Mouse (Mus musculus) myocyte (in vitro differentiated cells): ENCODE data around the gene Gsto1. TPM values are rescaled to one million over a fixed set of nuclear protein-coding genes. Genes with fewer than 3 reads are reported as not detected.

Experiments
- H3K27me3 ChIP-seq: one replicate; pipeline ENCODE4 v1.6.1; 2011; ENCODE audit not compliant: control insufficient read depth, insufficient read depth, insufficient read length
- H3K36me3 ChIP-seq: one replicate; pipeline ENCODE4 v1.6.1; 2011; ENCODE audit not compliant: control insufficient read depth, insufficient read depth
- H3K4me2 ChIP-seq: one replicate; pipeline ENCODE4 v1.6.1; 2011; ENCODE audit warnings: low read depth, control low read depth
- H3K4me3 ChIP-seq: one replicate; pipeline ENCODE4 v1.5.1; 2011; ENCODE audit warnings: mild to moderate bottlenecking, control low read depth, moderate library complexity
- H3K79me2 ChIP-seq: one replicate; pipeline ENCODE4 v1.6.1; 2011; ENCODE audit not compliant: control insufficient read depth, insufficient read depth
- H3ac ChIP-seq: one replicate; pipeline ENCODE4 v1.6.1; 2011; ENCODE audit not compliant: control insufficient read depth, insufficient read length
- CEBPB ChIP-seq: IDR thresholded peaks from 2 replicates; pipeline ENCODE4 v1.6.1; 2011; ENCODE audit warnings: mild to moderate bottlenecking, moderate library complexity; ENCODE audit not compliant: poor library complexity, insufficient read depth, severe bottlenecking
- E2F4 ChIP-seq: IDR thresholded peaks from one replicate; pipeline ENCODE4 v1.6.1; 2011; ENCODE audit warnings: mild to moderate bottlenecking, control low read depth, moderate library complexity; ENCODE audit not compliant: insufficient read depth
- MAX ChIP-seq: IDR thresholded peaks from one replicate; pipeline ENCODE4 v1.6.1; 2011; ENCODE audit warnings: low read depth, mild to moderate bottlenecking, control low read depth
- MYOD1 ChIP-seq, 3 experiments: IDR thresholded peaks; one replicate each; pipeline ENCODE4 v1.6.1; 2011; ENCODE audit warnings: control low read depth in 2 of 3, low read depth in 2 of 3, mild to moderate bottlenecking in 2 of 3, moderate library complexity in 1 of 3; ENCODE audit not compliant: insufficient read length in 2 of 3, control insufficient read depth in 1 of 3
- MYOG ChIP-seq, 3 experiments: IDR thresholded peaks; one replicate each; pipeline ENCODE4 v1.6.1; 2011; ENCODE audit warnings: control low read depth in 2 of 3, low read depth in 2 of 3, mild to moderate bottlenecking in 2 of 3; ENCODE audit not compliant: insufficient read length in 2 of 3, control insufficient read depth in 1 of 3, insufficient read depth in 1 of 3
- POLR2A ChIP-seq: IDR thresholded peaks from one replicate; pipeline ENCODE4 v1.6.1; 2011; ENCODE audit warnings: low read depth, mild to moderate bottlenecking, control low read depth, moderate library complexity; ENCODE audit not compliant: insufficient read length
- POLR2AphosphoS2 ChIP-seq: IDR thresholded peaks from one replicate; pipeline ENCODE4 v1.6.1; 2011; ENCODE audit warnings: low read depth, control low read depth; ENCODE audit not compliant: insufficient read length
- REST ChIP-seq: IDR thresholded peaks from one replicate; pipeline ENCODE4 v1.6.1; 2011; ENCODE audit warnings: mild to moderate bottlenecking, control low read depth, moderate library complexity; ENCODE audit not compliant: insufficient read depth, insufficient read length
- SRF ChIP-seq: IDR thresholded peaks from one replicate; pipeline ENCODE4 v1.6.1; 2011; ENCODE audit warnings: low read depth; ENCODE audit not compliant: control insufficient read depth, insufficient read length
- TCF12 ChIP-seq: IDR thresholded peaks from one replicate; pipeline ENCODE4 v1.6.1; 2011; ENCODE audit warnings: mild to moderate bottlenecking, control low read depth; ENCODE audit not compliant: poor library complexity, insufficient read depth, severe bottlenecking
- TCF3 ChIP-seq: IDR thresholded peaks from one replicate; pipeline ENCODE4 v1.6.1; 2011; ENCODE audit warnings: low read depth, control low read depth; ENCODE audit not compliant: insufficient read length
- USF1 ChIP-seq: IDR thresholded peaks from one replicate; pipeline ENCODE4 v1.6.1; 2011; ENCODE audit warnings: low read depth, mild to moderate bottlenecking, control low read depth, moderate library complexity
- polyA plus RNA-seq: library from polyadenylated mRNA; unstranded; fragments of >200 nt; fragmentation: generic; extraction: Trizol; gene quantifications from one replicate; pipeline ENCODE4 v1.2.1, GENCODE M21; 2012; ENCODE audit warnings: missing spikeins

Gene Gsto1
- polyA plus RNA-seq: 232 TPM

DNA sequence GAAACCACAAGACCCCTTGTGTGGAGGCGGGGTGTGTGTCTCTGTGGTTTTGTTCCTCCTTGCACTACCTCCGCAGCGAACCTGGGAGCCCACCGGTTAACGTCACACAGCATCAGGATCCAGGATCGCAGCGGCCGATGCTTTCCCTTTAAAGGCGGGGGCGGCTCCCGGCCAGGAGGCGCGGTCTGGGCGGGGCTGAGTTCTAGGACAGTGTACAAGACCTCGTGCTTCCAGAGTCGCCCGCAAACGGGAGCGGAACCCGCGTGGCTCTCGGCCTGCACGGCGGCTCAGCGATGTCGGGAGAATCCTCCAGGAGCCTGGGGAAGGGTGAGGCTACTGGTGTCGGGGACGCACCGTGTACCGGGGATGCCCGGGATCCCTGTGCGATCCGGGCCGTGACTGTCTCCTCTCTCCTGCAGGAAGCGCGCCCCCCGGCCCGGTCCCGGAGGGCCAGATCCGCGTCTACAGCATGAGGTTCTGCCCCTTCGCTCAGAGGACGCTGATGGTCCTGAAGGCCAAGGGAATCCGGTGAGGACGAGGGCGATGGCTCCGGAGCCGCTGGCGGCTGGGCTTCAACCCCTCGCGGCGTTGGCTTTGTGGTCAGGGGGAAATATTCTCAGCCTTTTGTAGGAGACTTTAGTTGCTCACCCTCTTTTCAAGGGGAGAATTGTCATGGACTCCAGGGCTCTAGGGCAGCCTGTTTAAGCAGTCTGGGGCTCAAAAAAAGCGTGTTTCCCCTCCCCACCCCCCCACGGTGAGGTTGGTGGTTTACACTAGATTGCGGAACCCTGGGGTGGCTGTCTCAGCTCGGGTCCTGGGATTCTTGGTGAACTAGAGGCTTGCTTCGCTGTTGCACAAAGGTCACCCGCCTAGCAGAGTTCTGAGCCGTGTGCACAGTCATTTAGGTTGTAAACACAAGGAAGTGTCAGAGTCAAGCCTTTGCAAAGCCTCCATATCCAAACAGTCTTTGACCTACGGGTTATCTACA lies at the start of gene Gsto1:
Gsto1 (plus strand) TSS at position 175 of the 988 bp plus-strand sequence.
- H3K79me2 ChIP-seq: peaks cover 16% of the 10 kb centered on the region
- H3K36me3 ChIP-seq: peaks cover 19% of the 10 kb centered on the region
- H3K27me3 ChIP-seq: no peaks in the 10 kb centered on the region
- H3ac ChIP-seq: peak within 1 kb of the TSS; percentile 29
- TF ChIP-seq CEBPB (0 out of 2 replicates have a peak, but pooled peaks have one; percentile 18), SRF (no peak), USF1 (no peak), MYOD1 (IDR thresholded peaks at IDR 0.05; ENCODE audit: control insufficient read depth in 1 of 3, insufficient read length in 2 of 3, low read depth in 2 of 3) (no peak), MYOG (IDR thresholded peaks at IDR 0.05; ENCODE audit: control insufficient read depth in 1 of 3, insufficient read depth in 1 of 3, insufficient read length in 2 of 3, low read depth in 2 of 3) (no peak), E2F4 (no peak), POLR2AphosphoS2 (peak; percentile 98), POLR2A (peak; percentile 98), MAX (no peak), TCF12 (no peak)
- H3K4me3 ChIP-seq: peak within 1 kb of the TSS; percentile 68
- H3K4me2 ChIP-seq: peak within 1 kb of the TSS; percentile 92

- H3K79me2 ChIP-seq: no peaks in the 10 kb centered on the region
- no peak overlapping the region for H3K4me3 ChIP-seq
- no peak overlapping the region for H3K4me2 ChIP-seq
- H3K27me3 ChIP-seq: no peaks in the 10 kb centered on the region
- no peak for TF ChIP-seq POLR2AphosphoS2
- no peak for TF ChIP-seq MYOG (IDR thresholded peaks at IDR 0.05; ENCODE audit: control insufficient read depth in 1 of 3, insufficient read depth in 1 of 3, insufficient read length in 2 of 3, low read depth in 2 of 3)
- TF ChIP-seq SRF: no peak
- no peak for TF ChIP-seq E2F4
- H3ac ChIP-seq: no peak overlapping the region
- no peaks in the 10 kb centered on the region for H3K36me3 ChIP-seq
These were observed 42.7 kb upstream of the Gsto1 start for GRCm38 (mm10) chr19:47812091-47812490.

GRCm38 (mm10) chr19:47814721-47815120 lies 40.0 kb upstream of the Gsto1 start:
- no peaks in the 10 kb centered on the region for H3K27me3 ChIP-seq
- no peaks in the 10 kb centered on the region for H3K36me3 ChIP-seq
- H3ac ChIP-seq: no peak overlapping the region
- no peak overlapping the region for H3K4me3 ChIP-seq
- no peak overlapping the region for H3K4me2 ChIP-seq
- H3K79me2 ChIP-seq: no peaks in the 10 kb centered on the region
- no peak for TF ChIP-seq CEBPB
- no peak for TF ChIP-seq E2F4
- no peak for TF ChIP-seq MYOD1 (IDR thresholded peaks at IDR 0.05; ENCODE audit: control insufficient read depth in 1 of 3, insufficient read length in 2 of 3, low read depth in 2 of 3)
- no peak for TF ChIP-seq POLR2A
- TF ChIP-seq REST: no peak
- TF ChIP-seq SRF: no peak
- no peak for TF ChIP-seq TCF3
- TF ChIP-seq TCF12: no peak
- no peak for TF ChIP-seq USF1
- no peak for TF ChIP-seq MYOG (IDR thresholded peaks at IDR 0.05; ENCODE audit: control insufficient read depth in 1 of 3, insufficient read depth in 1 of 3, insufficient read length in 2 of 3, low read depth in 2 of 3)
- no peak for TF ChIP-seq MAX
- no peak for TF ChIP-seq POLR2AphosphoS2

DNA sequence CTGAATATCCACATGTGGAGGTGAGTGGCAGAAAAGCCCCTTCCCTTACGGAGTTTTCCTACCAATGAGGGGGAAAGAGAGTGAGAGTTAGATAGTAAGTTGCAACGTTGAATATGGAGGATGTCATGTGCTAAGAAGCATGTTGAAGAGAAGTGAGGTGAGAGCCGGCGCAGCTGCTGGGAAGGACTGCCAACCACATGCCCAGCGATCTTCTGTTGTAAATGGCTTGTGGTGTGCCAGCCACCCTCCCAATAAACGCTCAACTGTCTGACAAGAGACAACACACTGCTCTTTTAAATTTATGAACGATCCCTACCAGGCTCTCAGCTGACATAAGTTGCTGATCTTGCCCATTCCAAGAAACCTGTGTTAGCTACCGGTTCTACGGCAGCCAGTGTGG lies 37.1 kb upstream of the Gsto1 start:
- no peak overlapping the region for H3K4me3 ChIP-seq
- no peaks in the 10 kb centered on the region for H3K79me2 ChIP-seq
- H3ac ChIP-seq: no peak overlapping the region
- H3K27me3 ChIP-seq: no peaks in the 10 kb centered on the region
- no peaks in the 10 kb centered on the region for H3K36me3 ChIP-seq
- TF ChIP-seq POLR2A: no peak
- no peak for TF ChIP-seq CEBPB
- TF ChIP-seq REST: no peak
- peak in 1 of 3 experiments; percentile 45 for TF ChIP-seq MYOD1 (IDR thresholded peaks at IDR 0.05; ENCODE audit: control insufficient read depth in 1 of 3, insufficient read length in 2 of 3, low read depth in 2 of 3)
- no peak for TF ChIP-seq E2F4
- no peak for TF ChIP-seq SRF
- TF ChIP-seq MYOG (IDR thresholded peaks at IDR 0.05; ENCODE audit: control insufficient read depth in 1 of 3, insufficient read depth in 1 of 3, insufficient read length in 2 of 3, low read depth in 2 of 3): peak in 1 of 3 experiments; percentile 57
- no peak for TF ChIP-seq MAX
- no peak for TF ChIP-seq USF1
- no peak overlapping the region for H3K4me2 ChIP-seq

- no peak overlapping the region for H3K4me3 ChIP-seq
- H3K36me3 ChIP-seq: no peaks in the 10 kb centered on the region
- no peaks in the 10 kb centered on the region for H3K27me3 ChIP-seq
- H3K79me2 ChIP-seq: no peaks in the 10 kb centered on the region
- H3ac ChIP-seq: no peak overlapping the region
- TF ChIP-seq POLR2AphosphoS2: no peak
- no peak for TF ChIP-seq TCF3
- TF ChIP-seq MYOG (IDR thresholded peaks at IDR 0.05; ENCODE audit: control insufficient read depth in 1 of 3, insufficient read depth in 1 of 3, insufficient read length in 2 of 3, low read depth in 2 of 3): no peak
- no peak for TF ChIP-seq MAX
- no peak for TF ChIP-seq TCF12
- TF ChIP-seq POLR2A: no peak
- TF ChIP-seq CEBPB: no peak
- no peak for TF ChIP-seq MYOD1 (IDR thresholded peaks at IDR 0.05; ENCODE audit: control insufficient read depth in 1 of 3, insufficient read length in 2 of 3, low read depth in 2 of 3)
- TF ChIP-seq SRF: no peak
- no peak for TF ChIP-seq USF1
- H3K4me2 ChIP-seq: peak overlapping the region; percentile 46
These were observed 33.8 kb upstream of the Gsto1 start for GRCm38 (mm10) chr19:47820832-47821493.
